Mouse (Mus musculus) gonadal fat pad, adult 2 months (tissue): Measurements from ENCODE around the gene Adprhl1. TPM values are rescaled to one million over a fixed set of nuclear protein-coding genes. Genes with fewer than 3 reads are reported as not detected.

Experiments used
- DNase-seq: peaks from one replicate; pipeline ENCODE4 v3.0.0-alpha.2; 2012; ENCODE audit warnings: low read depth
- polyA plus RNA-seq: library from polyadenylated mRNA; depleted of rRNA; stranded (reverse); fragments of >200 nt; gene quantifications from 2 replicates; pipeline ENCODE4 v1.2.3, GENCODE M21; 2012; rRNA removed

Gene Adprhl1
- polyA plus RNA-seq, 1 experiment = 0.41 TPM

DNA sequence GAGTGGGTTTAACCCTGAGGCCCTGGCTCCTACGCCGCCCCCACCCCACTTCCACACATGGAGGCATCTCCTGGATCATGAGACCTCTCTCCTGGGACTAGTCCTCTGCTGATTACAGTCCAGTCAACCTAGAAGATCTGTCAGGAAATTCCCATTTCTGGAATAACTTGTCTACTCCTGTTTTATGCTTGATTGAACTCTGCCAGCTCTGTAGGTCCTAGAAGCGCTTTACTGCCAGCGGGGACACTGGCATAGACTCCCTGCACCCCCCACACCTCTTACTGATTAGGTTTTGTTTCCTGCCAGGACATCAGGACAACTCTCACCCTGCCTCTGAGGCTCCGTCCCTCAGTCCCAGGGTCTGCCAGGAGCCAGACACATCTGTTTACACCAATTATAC, 56.5 kb downstream of the Adprhl1 start:
- no peak for DNase-seq

DNA sequence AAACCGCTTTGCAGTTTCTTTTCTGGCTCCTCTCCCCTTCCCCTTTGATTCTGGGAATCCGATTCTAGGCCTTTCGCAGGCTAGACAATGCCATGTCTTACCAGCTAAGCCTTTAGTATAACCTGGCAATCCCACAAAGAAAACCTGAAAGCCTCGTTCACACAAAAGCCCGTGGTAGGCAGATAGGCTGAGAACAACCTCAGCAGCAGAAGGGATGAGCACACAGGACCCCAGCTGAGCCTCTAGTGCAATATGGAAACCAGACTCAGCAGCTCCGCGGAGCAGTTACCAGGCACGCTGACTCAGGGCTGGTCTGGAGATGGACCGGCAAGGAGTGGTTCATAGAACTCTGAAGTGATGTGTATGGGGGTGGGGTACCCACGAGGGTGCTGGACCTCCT, 59.1 kb downstream of the Adprhl1 start:
- no peak for DNase-seq

DNA sequence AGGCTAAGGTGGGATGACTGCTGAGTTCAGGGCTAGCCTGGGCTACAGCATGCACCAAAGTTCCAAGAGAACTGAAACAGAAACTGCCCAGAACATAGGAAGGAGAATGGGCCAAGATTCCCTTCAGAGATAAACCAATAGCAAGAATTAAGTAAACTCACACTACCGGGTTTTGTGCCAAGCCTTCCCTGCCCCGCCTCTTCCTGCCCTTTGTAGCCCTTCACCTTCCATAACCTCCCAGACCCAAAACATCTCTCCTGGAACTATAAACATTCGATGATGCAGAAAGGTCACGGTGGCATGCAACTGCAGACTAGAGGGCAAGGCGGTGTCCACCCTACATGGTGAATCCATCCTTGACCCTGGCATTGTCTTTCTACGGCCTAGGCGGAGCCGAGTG, 63.7 kb downstream of the Adprhl1 start:
- no peak for DNase-seq

DNA sequence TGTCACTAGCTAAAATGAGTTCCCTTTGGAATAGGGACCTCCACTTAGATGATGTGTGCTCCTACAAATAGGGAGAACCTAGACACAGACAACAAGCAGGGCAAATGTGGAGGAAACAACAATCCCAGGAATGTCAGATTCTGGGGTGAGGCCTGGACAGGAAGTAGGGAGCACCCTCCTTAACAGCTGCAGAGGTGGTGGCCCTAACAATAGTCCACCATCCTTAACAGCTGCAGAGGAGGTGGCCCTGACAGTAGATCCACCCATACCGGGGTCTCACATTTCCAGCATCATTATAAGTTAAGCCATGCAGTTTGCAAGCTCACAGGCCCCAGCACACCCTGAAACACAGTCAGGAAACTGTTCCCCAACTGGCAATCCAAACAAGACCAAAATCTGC, 65.1 kb downstream of the Adprhl1 start:
- no peak for DNase-seq

DNA sequence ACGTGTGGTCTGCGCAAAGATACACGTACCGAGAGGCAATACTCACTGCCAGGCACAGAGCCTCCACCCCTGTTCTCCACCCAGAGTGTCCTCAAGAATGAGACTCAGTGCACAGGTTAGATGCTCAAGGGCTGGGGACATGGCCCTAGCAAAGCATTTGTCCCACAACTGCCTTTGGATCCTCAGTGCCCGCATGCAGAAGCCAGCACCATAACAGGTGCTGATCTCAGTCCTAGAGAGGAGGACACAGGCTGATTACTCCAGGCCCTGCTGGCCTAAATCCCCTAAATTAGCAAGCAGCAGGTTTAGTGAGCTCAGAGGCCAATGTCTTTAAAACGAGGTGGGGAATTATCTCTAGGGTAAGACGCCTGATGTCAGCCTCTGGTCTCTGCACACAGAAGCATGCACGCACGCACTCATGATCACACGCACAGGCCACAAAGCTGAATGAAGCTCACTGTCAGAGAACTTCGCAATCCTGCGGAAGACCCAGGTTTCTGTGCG, 65.9 kb downstream of the Adprhl1 start:
- no peak for DNase-seq

DNA sequence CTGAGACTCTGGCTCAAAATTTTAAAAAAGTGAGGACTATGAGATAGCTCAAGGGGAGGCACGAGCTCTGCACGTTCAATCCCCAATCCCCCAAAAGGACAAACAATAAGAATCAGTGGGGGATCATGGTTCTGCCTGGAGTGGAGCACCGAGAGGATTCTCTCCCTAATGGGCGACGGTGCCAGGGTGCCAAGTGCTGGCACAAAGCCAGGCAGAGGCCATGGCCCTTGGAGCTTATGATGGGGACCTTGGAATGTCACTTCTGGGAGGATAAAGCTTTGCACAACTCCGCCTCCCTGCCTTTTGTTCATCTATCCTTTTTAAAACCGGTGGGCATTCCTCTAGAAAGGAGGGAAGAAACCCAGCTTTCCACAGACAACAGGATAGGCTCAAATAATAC, 66.3 kb downstream of the Adprhl1 start:
- no peak for DNase-seq

DNA sequence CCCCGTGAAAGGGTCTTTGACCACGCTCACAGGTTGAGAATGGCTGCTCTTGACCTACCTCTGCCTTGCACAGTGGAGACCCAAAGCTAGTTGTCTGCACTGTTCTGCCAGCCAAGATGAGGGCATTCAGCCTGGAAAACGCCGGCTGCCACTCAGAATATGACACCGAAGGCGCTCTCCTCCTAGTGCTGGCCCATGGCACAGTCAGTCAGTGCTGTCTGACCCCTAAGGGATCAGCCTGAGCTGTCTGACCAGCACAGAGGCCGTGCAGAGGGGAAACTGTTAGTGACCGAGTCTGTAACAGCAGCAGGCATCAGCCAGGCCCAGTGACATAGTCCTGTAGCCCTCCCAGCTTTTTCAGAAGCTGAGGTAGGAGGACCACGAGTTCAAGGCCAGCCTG, 66.7 kb downstream of the Adprhl1 start:
- DNase-seq = no peak

DNA sequence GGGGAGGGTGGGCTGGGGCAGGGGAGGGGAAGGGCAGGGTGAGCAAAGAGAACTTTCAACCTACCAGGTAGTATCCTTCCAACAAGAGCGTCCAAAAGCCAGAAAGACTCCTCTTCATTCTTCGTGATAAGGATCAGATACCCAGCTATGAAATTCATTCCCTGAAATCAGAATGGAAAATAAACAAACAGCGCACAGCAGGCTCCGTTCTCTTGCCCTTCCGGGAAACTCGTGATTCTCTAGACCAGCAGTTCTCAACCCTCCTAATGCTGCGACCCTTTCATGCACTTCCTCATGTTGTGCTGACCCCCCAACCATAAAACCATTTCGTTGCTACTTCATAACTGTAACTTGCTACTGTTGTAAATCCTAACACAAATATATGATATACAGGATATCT, 67.1 kb downstream of the Adprhl1 start:
- DNase-seq = no peak

DNA sequence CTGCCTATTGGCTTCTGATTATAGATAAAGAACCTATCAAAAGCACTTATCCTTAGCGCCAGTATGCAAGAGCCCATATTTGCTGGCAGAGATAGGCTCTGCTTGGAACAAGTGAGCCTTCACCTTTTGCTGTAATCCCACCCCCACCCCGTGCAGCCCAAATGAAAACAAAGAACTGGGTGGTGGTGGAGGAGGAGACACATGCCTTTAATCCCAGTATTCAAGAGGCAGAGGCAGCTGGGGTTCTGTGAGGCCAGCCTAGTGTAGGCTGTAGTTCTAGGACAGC, 72.3 kb downstream of the Adprhl1 start:
- DNase-seq = no peak

DNA sequence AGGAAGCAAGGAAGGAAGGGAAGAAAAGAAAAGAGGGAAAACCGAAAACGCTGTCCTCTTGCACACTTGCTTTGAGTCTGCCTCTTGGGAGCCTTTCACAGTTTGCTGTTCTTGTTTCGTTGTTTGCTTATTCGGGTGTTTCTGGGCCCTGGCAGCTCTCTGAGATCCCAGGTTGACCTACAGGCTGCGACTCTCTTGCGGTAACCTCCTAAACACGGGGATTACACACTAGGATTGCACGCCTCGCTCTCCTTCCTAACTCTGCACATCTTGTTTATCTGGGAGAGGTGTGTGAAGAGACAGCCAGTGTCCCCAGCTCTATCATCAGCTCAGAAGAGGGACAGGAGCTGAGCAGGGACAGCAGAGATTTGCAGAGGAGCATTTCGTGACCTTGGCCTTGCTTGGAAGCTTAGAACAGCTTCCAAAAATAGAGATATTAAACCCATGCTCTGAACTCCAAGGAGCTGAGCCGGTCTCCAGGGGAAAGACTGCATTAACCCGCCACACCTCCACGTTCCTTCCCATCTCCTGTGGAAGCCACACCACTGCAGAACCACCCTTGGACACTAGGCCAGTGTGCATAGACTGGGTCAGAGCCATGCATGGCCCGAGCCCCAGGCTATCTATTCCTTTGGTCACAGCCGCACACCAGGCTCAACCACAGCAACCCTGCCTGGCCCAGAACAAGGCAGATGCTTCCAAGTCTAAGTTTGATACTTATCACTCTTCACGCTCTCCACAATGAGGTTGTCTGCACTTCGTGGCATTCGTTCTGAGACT, 72.9 kb downstream of the Adprhl1 start:
- no peak for DNase-seq

DNA sequence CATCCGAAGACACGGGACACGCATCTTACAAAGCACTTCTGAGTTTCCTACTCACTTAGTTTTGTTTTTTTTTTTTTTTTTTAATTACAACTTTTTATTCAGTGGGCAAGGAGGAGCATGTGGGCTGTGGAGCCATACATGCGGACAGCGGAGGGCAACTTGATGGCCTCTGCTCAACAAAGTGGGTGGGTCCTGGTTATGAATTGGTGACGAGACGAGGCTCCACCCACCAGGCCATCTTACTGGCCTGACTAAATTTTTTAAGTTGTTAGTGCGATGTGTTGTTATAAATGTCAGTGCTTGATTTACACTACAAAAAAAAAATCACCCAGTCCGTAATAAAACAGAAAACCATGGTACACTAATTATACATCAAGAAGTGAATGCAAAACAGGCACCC, 73.6 kb downstream of the Adprhl1 start:
- DNase-seq = no peak

DNA sequence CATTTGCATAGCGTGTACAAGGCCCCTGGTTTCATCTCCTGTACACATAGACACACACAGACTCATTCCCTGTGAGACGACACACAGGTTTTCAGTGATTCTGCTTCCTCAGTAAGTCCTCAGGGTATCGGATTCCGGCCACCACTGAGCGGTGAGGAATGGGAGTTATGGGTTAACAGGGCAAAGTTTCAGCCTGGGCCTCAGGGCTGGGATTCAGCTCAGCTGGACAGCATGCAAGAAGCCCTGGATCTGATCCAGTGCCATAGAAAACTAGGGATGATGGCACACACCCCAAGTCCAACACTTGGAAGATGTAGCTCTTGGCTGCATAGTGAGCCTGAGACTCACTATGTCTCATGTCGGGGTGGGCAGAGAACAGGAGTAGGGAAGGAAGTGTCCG, 74.0 kb downstream of the Adprhl1 start:
- DNase-seq = no peak

DNA sequence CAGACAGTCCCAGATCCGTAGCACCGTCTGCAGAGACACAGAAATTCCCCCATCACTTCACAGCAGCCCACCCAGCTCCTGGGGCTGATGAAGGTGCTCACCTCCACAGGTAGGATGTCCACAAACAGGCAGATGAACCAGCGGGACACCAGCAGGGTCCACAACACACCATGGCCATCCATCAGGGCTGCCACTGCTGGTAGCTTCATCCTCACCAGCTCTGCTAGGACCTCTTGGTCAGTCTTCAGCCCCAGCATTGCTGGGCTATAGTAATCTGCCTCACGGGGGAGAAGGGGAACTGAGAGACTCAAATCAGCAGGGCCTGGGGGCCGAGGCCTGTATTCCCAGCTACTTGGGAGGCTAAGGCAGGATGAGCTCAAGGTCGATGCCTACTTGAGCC, 74.5 kb downstream of the Adprhl1 start:
- no peak for DNase-seq

DNA sequence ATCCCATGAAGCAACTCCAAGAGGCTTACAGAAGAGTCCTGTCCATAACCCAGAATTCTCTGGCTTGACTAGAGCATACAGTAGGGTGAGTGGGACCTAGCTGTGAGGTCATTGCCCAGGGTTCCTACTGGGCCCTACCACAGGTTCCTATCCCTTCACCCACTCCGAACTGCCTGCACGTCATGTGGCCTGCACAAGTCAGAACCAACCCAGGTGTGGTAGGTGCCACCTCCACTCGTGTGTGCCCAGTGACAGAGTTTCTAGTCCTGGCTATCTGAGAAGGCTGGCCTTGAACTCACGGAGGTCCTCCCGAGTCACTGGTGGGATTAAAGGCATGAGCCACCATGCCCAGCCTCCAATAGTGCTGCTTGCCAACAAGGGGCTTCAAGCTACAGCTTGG, 75.8 kb downstream of the Adprhl1 start:
- DNase-seq = no peak

DNA sequence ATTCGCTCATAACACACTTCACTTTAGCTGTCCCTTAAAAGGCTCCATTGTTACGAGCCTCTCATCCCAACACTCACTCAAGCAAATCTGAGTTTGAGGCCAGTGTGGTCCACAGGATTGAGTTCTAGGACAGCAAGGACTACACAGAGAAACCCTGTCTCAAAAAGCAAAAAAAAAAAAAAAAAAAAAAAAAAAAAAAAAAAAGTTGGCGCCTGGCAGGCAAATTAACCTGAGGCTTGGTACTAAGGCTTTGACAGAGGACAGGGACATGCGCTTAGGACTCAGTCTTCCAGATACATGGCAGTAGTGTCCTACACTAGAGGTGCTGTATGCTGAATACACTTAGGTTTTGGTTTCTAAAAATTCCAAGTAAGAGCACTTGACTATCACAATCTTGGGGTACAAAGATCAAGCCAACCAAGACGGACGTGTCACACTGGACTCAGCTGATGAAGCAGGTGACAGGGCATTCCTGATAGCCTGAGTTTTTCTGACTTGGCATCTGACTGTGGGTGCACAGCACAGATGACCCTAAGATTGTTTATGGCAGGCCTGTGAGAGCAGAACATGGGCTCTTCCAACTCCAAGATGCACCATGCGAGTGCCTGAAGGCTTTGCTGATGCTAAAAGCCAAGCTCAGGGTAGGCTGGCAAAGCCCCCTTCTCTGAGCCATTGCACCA, 76.6 kb downstream of the Adprhl1 start:
- DNase-seq = no peak

DNA sequence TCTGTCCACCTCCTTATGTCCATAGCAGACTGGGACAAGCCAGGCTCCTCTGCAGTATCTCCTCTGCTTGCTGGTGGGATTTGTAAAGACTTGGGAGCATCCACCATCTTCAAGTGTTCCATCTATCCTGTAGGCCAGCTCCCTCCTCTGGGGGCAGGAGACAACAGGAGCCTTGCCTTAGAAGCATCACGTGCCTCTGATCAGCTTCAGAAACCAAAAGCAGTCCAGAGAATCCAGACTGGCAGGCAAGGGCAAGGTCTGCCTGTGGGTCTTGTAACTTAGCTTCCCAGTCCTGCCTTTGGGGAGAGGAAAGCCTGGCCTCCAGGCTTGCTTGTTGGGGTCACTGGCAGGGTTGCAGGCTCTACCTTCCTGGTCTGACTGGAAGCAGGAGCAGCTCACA, 78.3 kb downstream of the Adprhl1 start:
- no peak for DNase-seq

DNA sequence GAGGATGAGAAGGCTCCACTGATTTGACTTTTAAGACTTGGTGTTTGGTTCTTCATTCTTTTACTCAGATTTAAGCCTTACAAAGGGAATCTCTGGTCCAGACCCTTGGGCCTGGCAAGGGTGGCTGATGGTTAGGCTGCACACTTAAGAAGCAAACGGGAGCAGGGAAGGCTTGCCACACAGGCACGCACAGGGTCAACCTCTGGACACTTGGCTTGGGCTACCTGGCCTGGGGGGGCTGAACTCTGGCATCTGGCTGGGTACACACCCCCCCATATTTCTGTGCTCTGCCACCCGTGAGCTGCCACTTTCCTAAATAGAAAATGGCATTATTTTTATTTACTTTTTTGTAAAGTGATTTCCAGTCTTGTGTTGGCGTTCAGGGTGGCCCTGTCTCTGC, 79.2 kb downstream of the Adprhl1 start:
- DNase-seq = no peak

DNA sequence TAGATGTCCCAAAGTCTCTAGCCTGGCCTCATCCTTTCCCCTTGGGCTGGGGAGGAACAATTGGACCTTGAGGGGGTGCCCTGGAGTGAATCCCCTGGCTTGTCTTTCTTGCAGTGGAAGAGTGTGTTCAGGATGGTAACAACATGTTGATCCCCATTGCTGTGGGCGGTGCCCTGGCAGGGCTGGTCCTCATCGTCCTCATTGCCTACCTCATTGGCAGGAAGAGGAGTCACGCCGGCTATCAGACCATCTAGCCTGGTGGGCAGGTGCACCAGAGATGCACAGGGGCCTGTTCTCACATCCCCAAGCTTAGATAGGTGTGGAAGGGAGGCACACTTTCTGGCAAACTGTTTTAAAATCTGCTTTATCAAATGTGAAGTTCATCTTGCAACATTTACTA, 79.7 kb downstream of the Adprhl1 start:
- no peak for DNase-seq

Other genes starting within 250 kb of the Adprhl1 start
- 0.60 and 1.5 TPM in 2 replicates for gene F7, start 228.1 kb downstream of the Adprhl1 start, polyA plus RNA-seq
- gene F10, start 216.9 kb downstream of the Adprhl1 start, polyA plus RNA-seq = 1.2 and 2.5 TPM in 2 replicates
- 0.50 and 0.88 TPM in 2 replicates for gene Proz, start 193.2 kb downstream of the Adprhl1 start, polyA plus RNA-seq
- 20.9 and 22.1 TPM in 2 replicates for gene Pcid2, start 148.7 kb downstream of the Adprhl1 start, polyA plus RNA-seq
- 49.4 and 53.2 TPM in 2 replicates for gene Cul4a, start 148.5 kb downstream of the Adprhl1 start, polyA plus RNA-seq
- 1,248 and 1,383 TPM in 2 replicates for gene Lamp1, start 95.0 kb downstream of the Adprhl1 start, polyA plus RNA-seq
- 12.4 and 27.1 TPM in 2 replicates for gene Grtp1, start 53.5 kb downstream of the Adprhl1 start, polyA plus RNA-seq
- gene Dcun1d2, start 34.0 kb upstream of the Adprhl1 start, polyA plus RNA-seq = 18.5 and 22.4 TPM in 2 replicates
- 22.4 and 28.7 TPM in 2 replicates for gene Tmco3, start 34.0 kb upstream of the Adprhl1 start, polyA plus RNA-seq
- 41.0 and 49.5 TPM in 2 replicates for gene Tfdp1, start 84.6 kb upstream of the Adprhl1 start, polyA plus RNA-seq
- 0.23 and 0.58 TPM in 2 replicates for gene Atp4b, start 142.7 kb upstream of the Adprhl1 start, polyA plus RNA-seq
- 0.04 TPM in 1 of 2 replicates, not detected in the other for gene Grk1, start 150.9 kb upstream of the Adprhl1 start, polyA plus RNA-seq
- gene Tmem255b, start 181.0 kb upstream of the Adprhl1 start, polyA plus RNA-seq = 4.5 and 5.6 TPM in 2 replicates
- gene Gas6, start 240.3 kb upstream of the Adprhl1 start, polyA plus RNA-seq = 147 and 154 TPM in 2 replicates